In genomic region chr13:81755324-81755723, GRCm38 (mm10) we compare ENCODE assay signal across 22 mouse cellular contexts.
"Had no signal": no experiment of that assay in that cellular context is flagged by ENCODE, and none has a peak within 500 bp of the region (broad histone marks: within the 10 kb centered on the region; RNA-seq: fewer than 3 reads in every experiment).

No protein-coding gene starts in this region.

- H3K4me3 ChIP-seq: kidney, embryonic 15.5 days; limb, embryonic 12.5 days; limb, embryonic 15.5 days; megakaryocyte, embryonic 14.5 days; midbrain, embryonic 10.5 days; midbrain, embryonic 13.5 days; myocyte; neural tube, embryonic 13.5 days had no signal

- H3K9ac ChIP-seq: kidney, embryonic 15.5 days; limb, embryonic 12.5 days; limb, embryonic 15.5 days; liver, embryonic 14.5 days; liver, postnatal 0 days; midbrain, embryonic 13.5 days; neural tube, embryonic 13.5 days had no signal

- H3K9me3 ChIP-seq: kidney, embryonic 15.5 days; limb, embryonic 12.5 days; limb, embryonic 15.5 days; midbrain, embryonic 10.5 days; midbrain, embryonic 13.5 days; neural tube, embryonic 13.5 days had no signal

- H3K36me3 ChIP-seq: kidney, embryonic 15.5 days; limb, embryonic 12.5 days; limb, embryonic 15.5 days; midbrain, embryonic 10.5 days; midbrain, embryonic 13.5 days; neural tube, embryonic 13.5 days had no signal

- H3K27me3 ChIP-seq: kidney, embryonic 15.5 days; limb, embryonic 12.5 days; limb, embryonic 15.5 days; megakaryocyte, embryonic 14.5 days; midbrain, embryonic 13.5 days; neural tube, embryonic 13.5 days had no signal

- ATAC-seq: liver, postnatal 0 days; midbrain, embryonic 13.5 days; midbrain, embryonic 16.5 days had no signal

- H3K27ac ChIP-seq: kidney, embryonic 15.5 days; limb, embryonic 12.5 days; limb, embryonic 15.5 days; liver, embryonic 14.5 days; macrophage; midbrain, embryonic 10.5 days; midbrain, embryonic 13.5 days; neural tube, embryonic 13.5 days had no signal

- DNase-seq: kidney, adult 11 months; kidney, adult 8-10 months; kidney, postnatal 10 days; kidney, postnatal 36 days; left cerebral cortex, postnatal 4 days; liver, postnatal 0 days; retina, postnatal 1 day; right cerebral cortex, postnatal 25 days; thymus, adult 18-20 months; thymus, postnatal 36 days had no signal

- H3K4me1 ChIP-seq: kidney, embryonic 15.5 days; limb, embryonic 12.5 days; limb, embryonic 15.5 days; midbrain, embryonic 10.5 days; midbrain, embryonic 13.5 days; neural tube, embryonic 13.5 days had no signal

- H3K4me2 ChIP-seq: kidney, embryonic 15.5 days; limb, embryonic 12.5 days; limb, embryonic 15.5 days; liver, embryonic 11.5 days; midbrain, embryonic 13.5 days; neural tube, embryonic 13.5 days had no signal
